Mouse (Mus musculus): Measurements from ENCODE around the gene Amotl1. TPM values are rescaled to one million over a fixed set of nuclear protein-coding genes. Genes with fewer than 3 reads are reported as not detected.

Gene Amotl1
- polyA plus RNA-seq, 1 experiment from 2014 or later: 16.1 TPM

GRCm38 (mm10) chr9:14622848-14623247 is 22.0 kb downstream of the Amotl1 start:
- Histone ChIP-seq H3K4me1 (replicated peaks) (peaks cover 25% of the 10 kb centered on the region), H3K27me3 (no peaks in the 10 kb centered on the region), H3K9ac (no peak overlapping the region), H3K9me3 (replicated peaks) (no peaks in the 10 kb centered on the region), H3K36me3 (no peaks in the 10 kb centered on the region), H3K4me3 (no peak overlapping the region), H3K4me2 (no peak overlapping the region), H3K27ac (peak overlapping the region; percentile 15; the same call in 1 of the 2 replicates)
- ATAC-seq (replicated peaks; ENCODE audit: insufficient number of reproducible peaks, insufficient read depth, low FRiP score, low read depth): no peak
- 39% methylated on average over 3 of the region's 3 CpGs for WGBS

- Histone ChIP-seq H3K27ac (no peak overlapping the region), H3K4me3 (no peak overlapping the region), H3K4me1 (replicated peaks) (peaks cover 32% of the 10 kb centered on the region), H3K27me3 (no peaks in the 10 kb centered on the region), H3K9ac (no peak overlapping the region), H3K9me3 (replicated peaks) (no peaks in the 10 kb centered on the region), H3K4me2 (no peak overlapping the region), H3K36me3 (no peaks in the 10 kb centered on the region)
- WGBS: 70% methylated on average over 5 of the region's 5 CpGs
- ATAC-seq (replicated peaks; ENCODE audit: insufficient number of reproducible peaks, insufficient read depth, low FRiP score, low read depth): no peak
Measured at GRCm38 (mm10) chr9:14620107-14620506, 24.7 kb downstream of the Amotl1 start.

GRCm38 (mm10) chr9:14614931-14615880 is 29.6 kb downstream of the Amotl1 start:
- Histone ChIP-seq H3K27ac (peak overlapping the region; percentile 94), H3K9ac (peak overlapping the region; percentile 93), H3K36me3 (no peaks in the 10 kb centered on the region), H3K4me1 (replicated peaks) (peaks cover 41% of the 10 kb centered on the region), H3K9me3 (replicated peaks) (no peaks in the 10 kb centered on the region), H3K4me3 (peak overlapping the region; percentile 90), H3K27me3 (no peaks in the 10 kb centered on the region), H3K4me2 (peak overlapping the region; percentile 65)
- ATAC-seq (replicated peaks; ENCODE audit: insufficient number of reproducible peaks, insufficient read depth, low FRiP score, low read depth): peak; percentile 87
- 10% methylated on average over 33 of the region's 33 CpGs for WGBS

- Histone ChIP-seq H3K4me1 (replicated peaks) (peaks cover 49% of the 10 kb centered on the region), H3K9ac (peak overlapping the region; percentile 93), H3K27ac (peak overlapping the region; percentile 94), H3K9me3 (replicated peaks) (no peaks in the 10 kb centered on the region), H3K36me3 (no peaks in the 10 kb centered on the region), H3K4me3 (peak overlapping the region; percentile 90), H3K27me3 (no peaks in the 10 kb centered on the region), H3K4me2 (peak overlapping the region; percentile 65)
- WGBS: under 1% methylated on average over 50 of the region's 50 CpGs
- peak; percentile 38; the same call in 1 of the 2 replicates for ATAC-seq (replicated peaks; ENCODE audit: insufficient number of reproducible peaks, insufficient read depth, low FRiP score, low read depth)
Measured at GRCm38 (mm10) chr9:14614205-14614930, 30.5 kb downstream of the Amotl1 start.

- peak overlapping the region; percentile 94 for H3K27ac ChIP-seq
- no peaks in the 10 kb centered on the region for H3K9me3 ChIP-seq (replicated peaks)
- peak overlapping the region; percentile 93 for H3K9ac ChIP-seq
- H3K4me3 ChIP-seq: peak overlapping the region; percentile 90
- ATAC-seq (replicated peaks; ENCODE audit: insufficient number of reproducible peaks, insufficient read depth, low FRiP score, low read depth): no peak
- peaks cover 57% of the 10 kb centered on the region for H3K4me1 ChIP-seq (replicated peaks)
- H3K27me3 ChIP-seq: no peaks in the 10 kb centered on the region
- H3K4me2 ChIP-seq: peak overlapping the region; percentile 65
- no peaks in the 10 kb centered on the region for H3K36me3 ChIP-seq
- 8% methylated on average over 15 of the region's 15 CpGs for WGBS
Measured at GRCm38 (mm10) chr9:14613308-14614204, 31.3 kb downstream of the Amotl1 start.

GRCm38 (mm10) chr9:14612588-14612987 is 32.3 kb downstream of the Amotl1 start:
- H3K36me3 ChIP-seq: no peaks in the 10 kb centered on the region
- no peak for ATAC-seq (replicated peaks; ENCODE audit: insufficient number of reproducible peaks, insufficient read depth, low FRiP score, low read depth)
- peaks cover 67% of the 10 kb centered on the region for H3K4me1 ChIP-seq (replicated peaks)
- H3K9ac ChIP-seq: peak overlapping the region; percentile 93
- no peaks in the 10 kb centered on the region for H3K27me3 ChIP-seq
- H3K27ac ChIP-seq: peak overlapping the region; percentile 94
- no peaks in the 10 kb centered on the region for H3K9me3 ChIP-seq (replicated peaks)
- H3K4me3 ChIP-seq: peak overlapping the region; percentile 90
- H3K4me2 ChIP-seq: peak overlapping the region; percentile 65

GRCm38 (mm10) chr9:14608521-14608920 is 36.3 kb downstream of the Amotl1 start:
- Histone ChIP-seq H3K36me3 (no peaks in the 10 kb centered on the region), H3K4me3 (no peak overlapping the region), H3K9me3 (replicated peaks) (no peaks in the 10 kb centered on the region), H3K4me2 (peak overlapping the region; percentile 24), H3K4me1 (replicated peaks) (peaks cover 70% of the 10 kb centered on the region), H3K9ac (no peak overlapping the region), H3K27ac (peak overlapping the region; percentile 56), H3K27me3 (no peaks in the 10 kb centered on the region)
- ATAC-seq (replicated peaks; ENCODE audit: insufficient number of reproducible peaks, insufficient read depth, low FRiP score, low read depth): peak; percentile 82
- WGBS: 37% methylated on average over 5 of the region's 5 CpGs

- no peak overlapping the region for H3K9ac ChIP-seq
- WGBS: 23% methylated on average over 3 of the region's 3 CpGs
- 0 out of 2 replicates have a peak overlapping the region, but pooled peaks have one; percentile 6 for H3K4me2 ChIP-seq
- no peak for ATAC-seq (replicated peaks; ENCODE audit: insufficient number of reproducible peaks, insufficient read depth, low FRiP score, low read depth)
- peak overlapping the region; percentile 56 for H3K27ac ChIP-seq
- no peaks in the 10 kb centered on the region for H3K36me3 ChIP-seq
- no peak overlapping the region for H3K4me3 ChIP-seq
- H3K4me1 ChIP-seq (replicated peaks): peaks cover 67% of the 10 kb centered on the region
- H3K9me3 ChIP-seq (replicated peaks): no peaks in the 10 kb centered on the region
- H3K27me3 ChIP-seq: no peaks in the 10 kb centered on the region
Measured at GRCm38 (mm10) chr9:14607464-14607863, 37.4 kb downstream of the Amotl1 start.

GRCm38 (mm10) chr9:14605992-14606391 is 38.9 kb downstream of the Amotl1 start:
- ATAC-seq (replicated peaks; ENCODE audit: insufficient number of reproducible peaks, insufficient read depth, low FRiP score, low read depth): no peak
- Histone ChIP-seq H3K27me3 (no peaks in the 10 kb centered on the region), H3K4me2 (no peak overlapping the region), H3K9me3 (replicated peaks) (no peaks in the 10 kb centered on the region), H3K27ac (no peak overlapping the region), H3K9ac (no peak overlapping the region), H3K4me1 (replicated peaks) (peaks cover 63% of the 10 kb centered on the region), H3K4me3 (no peak overlapping the region), H3K36me3 (no peaks in the 10 kb centered on the region)
- WGBS: 80% methylated on average over 4 of the region's 4 CpGs

- Histone ChIP-seq H3K9ac (no peak overlapping the region), H3K36me3 (no peaks in the 10 kb centered on the region), H3K4me1 (replicated peaks) (peaks cover 56% of the 10 kb centered on the region), H3K27ac (no peak overlapping the region), H3K4me3 (no peak overlapping the region), H3K9me3 (replicated peaks) (no peaks in the 10 kb centered on the region), H3K27me3 (no peaks in the 10 kb centered on the region), H3K4me2 (no peak overlapping the region)
- WGBS: 65% methylated on average over 3 of the region's 3 CpGs
- ATAC-seq (replicated peaks; ENCODE audit: insufficient number of reproducible peaks, insufficient read depth, low FRiP score, low read depth): no peak
Measured at GRCm38 (mm10) chr9:14604363-14604762, 40.5 kb downstream of the Amotl1 start.

Data from heart, embryonic 15.5 days (tissue).